Mouse (Mus musculus): ENCODE data around the gene Ergic1. TPM values are rescaled to one million over a fixed set of nuclear protein-coding genes. Genes with fewer than 3 reads are reported as not detected.

The Ergic1 gene
- polyA plus RNA-seq, 1 experiment from 2014 or later = 97.0 TPM

DNA sequence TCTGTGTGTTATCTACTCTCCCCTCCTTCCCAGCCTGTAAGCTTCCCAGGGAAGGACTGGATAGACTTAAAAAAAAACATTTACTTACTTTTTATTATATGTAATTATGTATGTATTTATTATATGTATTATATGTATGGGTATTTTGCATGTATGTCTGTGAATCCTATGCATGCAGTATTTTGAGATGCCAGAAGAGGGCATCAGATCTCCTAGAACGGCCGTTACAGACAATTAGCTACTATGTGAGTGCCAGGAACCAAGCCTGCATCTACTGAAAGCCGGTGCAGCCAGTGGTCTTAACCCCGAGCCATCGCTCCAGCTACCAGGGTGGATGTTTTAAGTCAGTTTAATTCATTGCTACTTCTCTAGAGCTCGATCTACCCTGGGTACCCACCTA, 120.0 kb downstream of the Ergic1 start:
- Histone ChIP-seq H3K27me3 (replicated peaks; ENCODE audit: control insufficient read depth, insufficient read depth, low read length) (no peaks in the 10 kb centered on the region), H3K9me3 (ENCODE audit: control insufficient read depth, low read length) (no peaks in the 10 kb centered on the region), H3K27ac (ENCODE audit: low read depth, low read length) (no peak overlapping the region), H3K4me2 (ENCODE audit: low read length) (no peak overlapping the region), H3K4me3 (ENCODE audit: low read length) (no peak overlapping the region), H3K4me1 (ENCODE audit: control insufficient read depth, insufficient read depth, low read depth, low read length) (peaks cover 21% of the 10 kb centered on the region), H3K9ac (ENCODE audit: low read depth, low read length) (no peak overlapping the region), H3K36me3 (ENCODE audit: control insufficient read depth, insufficient read depth, low read length) (peaks cover 8% of the 10 kb centered on the region)
- no peak for ATAC-seq
- WGBS = 87% methylated on average over 6 of the region's 6 CpGs

DNA sequence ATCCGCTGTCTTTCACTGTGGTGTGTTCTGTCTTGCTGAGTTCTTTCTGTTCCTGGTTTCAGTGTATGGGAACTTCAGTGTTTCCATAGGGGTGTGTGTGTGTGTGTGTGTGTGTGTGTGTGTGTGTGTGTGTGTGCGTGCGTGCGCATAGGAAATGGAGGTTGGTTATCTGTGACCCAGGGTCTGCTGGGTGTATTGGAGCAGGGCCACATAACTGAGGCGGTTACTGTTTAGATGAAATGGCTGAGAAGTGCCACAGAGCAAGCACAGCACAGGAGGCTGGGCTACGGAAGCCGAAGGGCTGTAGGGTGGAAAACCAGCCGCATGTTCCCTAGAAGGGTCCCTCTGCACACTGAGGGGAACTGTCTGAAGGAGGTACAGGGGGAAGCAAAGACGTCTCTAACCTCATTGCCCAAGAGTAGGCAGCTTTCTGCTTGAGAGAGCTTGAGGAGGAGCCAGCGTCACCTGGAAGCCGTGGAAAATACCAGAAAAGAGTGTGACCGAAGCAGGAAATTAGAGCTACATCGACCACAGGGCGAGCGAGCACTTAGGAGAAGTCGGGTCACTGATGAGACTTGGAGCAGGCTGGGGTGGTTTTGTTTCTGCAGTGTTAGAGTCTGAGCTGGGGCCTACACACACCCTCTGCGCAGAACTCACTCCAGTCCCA, 125.2 kb downstream of the Ergic1 start:
- H3K27me3 ChIP-seq (replicated peaks; ENCODE audit: control insufficient read depth, insufficient read depth, low read length) = no peaks in the 10 kb centered on the region
- H3K4me1 ChIP-seq (ENCODE audit: control insufficient read depth, insufficient read depth, low read depth, low read length) = peaks cover 19% of the 10 kb centered on the region
- 93% methylated on average over 17 of the region's 17 CpGs for WGBS
- no peak overlapping the region for H3K9ac ChIP-seq (ENCODE audit: low read depth, low read length)
- H3K4me2 ChIP-seq (ENCODE audit: low read length) = no peak overlapping the region
- H3K27ac ChIP-seq (ENCODE audit: low read depth, low read length) = no peak overlapping the region
- peaks cover 8% of the 10 kb centered on the region for H3K36me3 ChIP-seq (ENCODE audit: control insufficient read depth, insufficient read depth, low read length)
- no peak overlapping the region for H3K4me3 ChIP-seq (ENCODE audit: low read length)
- ATAC-seq = no peak
- no peaks in the 10 kb centered on the region for H3K9me3 ChIP-seq (ENCODE audit: control insufficient read depth, low read length)

DNA sequence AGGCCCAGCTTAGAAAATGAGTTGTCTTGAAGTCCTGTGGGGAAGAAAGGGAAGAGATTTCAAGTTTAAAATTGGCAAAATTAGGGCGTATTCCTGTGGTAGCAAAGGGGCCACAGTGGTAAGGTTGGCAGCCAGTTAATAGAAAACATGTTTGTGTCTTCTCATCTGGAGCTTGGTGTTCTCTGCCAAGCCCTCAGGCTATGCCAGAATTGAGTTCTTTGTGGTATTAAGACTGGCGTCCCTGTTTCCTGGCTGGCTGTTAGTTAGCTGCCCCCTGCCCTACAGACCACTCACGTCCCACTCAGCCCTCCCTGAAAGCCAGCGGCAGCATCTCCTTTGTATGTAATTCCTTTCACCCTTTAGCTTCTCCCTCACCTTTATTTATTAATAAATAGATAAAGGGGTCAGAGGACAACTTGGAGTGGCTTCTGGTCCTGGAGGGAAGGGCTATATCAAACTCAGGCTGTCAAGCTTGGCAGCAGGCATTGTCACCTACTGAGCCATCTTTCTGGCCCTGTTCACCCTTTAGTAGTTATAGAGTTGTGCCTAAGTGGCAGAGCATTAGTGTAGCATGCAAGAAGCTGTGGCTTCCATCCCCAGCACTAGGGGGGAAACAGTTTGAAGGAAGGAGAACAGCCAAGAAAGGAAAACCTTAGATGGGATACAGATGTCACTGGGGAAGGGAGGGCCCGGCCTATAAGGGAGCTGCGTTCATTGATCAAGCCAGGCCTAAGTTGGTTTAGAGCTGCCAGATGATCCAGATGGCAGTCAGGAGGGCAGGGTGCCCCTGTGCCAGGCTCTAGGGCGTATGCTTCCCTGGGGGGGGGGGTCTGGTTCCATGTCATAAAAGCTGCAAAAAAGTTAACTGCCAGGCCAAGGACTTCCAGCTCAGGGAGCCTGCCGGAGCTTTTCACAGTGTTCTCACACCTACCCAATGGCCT, 127.8 kb downstream of the Ergic1 start:
- peak; percentile 78 for ATAC-seq
- Histone ChIP-seq H3K9ac (ENCODE audit: low read depth, low read length) (no peak overlapping the region), H3K27ac (ENCODE audit: low read depth, low read length) (peak overlapping the region; percentile 74), H3K9me3 (ENCODE audit: control insufficient read depth, low read length) (no peaks in the 10 kb centered on the region), H3K4me2 (ENCODE audit: low read length) (no peak overlapping the region), H3K4me1 (ENCODE audit: control insufficient read depth, insufficient read depth, low read depth, low read length) (peaks cover 19% of the 10 kb centered on the region), H3K27me3 (replicated peaks; ENCODE audit: control insufficient read depth, insufficient read depth, low read length) (no peaks in the 10 kb centered on the region), H3K4me3 (ENCODE audit: low read length) (no peak overlapping the region), H3K36me3 (ENCODE audit: control insufficient read depth, insufficient read depth, low read length) (peaks cover 4% of the 10 kb centered on the region)
- 58% methylated on average over 8 of the region's 8 CpGs for WGBS

DNA sequence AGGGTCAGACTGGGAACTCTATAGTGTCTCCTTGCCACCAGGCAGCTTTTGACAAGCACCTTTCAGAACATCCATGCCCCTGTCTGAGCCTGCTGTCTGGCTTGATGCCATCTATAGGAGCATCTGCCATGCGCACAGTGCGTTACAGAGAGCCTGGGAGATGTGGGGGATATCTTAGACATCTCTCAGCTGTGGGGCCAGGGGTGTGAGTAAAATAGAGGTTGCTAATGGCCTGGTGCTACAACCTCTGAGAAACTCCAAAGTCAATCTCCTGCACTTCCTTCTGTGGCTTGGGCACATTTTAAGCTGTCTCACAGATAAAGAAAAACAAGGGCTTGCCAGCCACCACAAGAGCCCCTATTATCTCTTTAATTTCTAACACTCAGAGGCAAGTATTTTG, 128.5 kb downstream of the Ergic1 start:
- Histone ChIP-seq H3K27me3 (replicated peaks; ENCODE audit: control insufficient read depth, insufficient read depth, low read length) (no peaks in the 10 kb centered on the region), H3K4me1 (ENCODE audit: control insufficient read depth, insufficient read depth, low read depth, low read length) (peaks cover 19% of the 10 kb centered on the region), H3K9ac (ENCODE audit: low read depth, low read length) (no peak overlapping the region), H3K36me3 (ENCODE audit: control insufficient read depth, insufficient read depth, low read length) (peaks cover 4% of the 10 kb centered on the region), H3K4me2 (ENCODE audit: low read length) (no peak overlapping the region), H3K27ac (ENCODE audit: low read depth, low read length) (peak overlapping the region; percentile 74; the same call in 1 of the 2 replicates), H3K9me3 (ENCODE audit: control insufficient read depth, low read length) (no peaks in the 10 kb centered on the region), H3K4me3 (ENCODE audit: low read length) (no peak overlapping the region)
- ATAC-seq = peak; percentile 62
- WGBS = 58% methylated on average over 2 of the region's 2 CpGs

DNA sequence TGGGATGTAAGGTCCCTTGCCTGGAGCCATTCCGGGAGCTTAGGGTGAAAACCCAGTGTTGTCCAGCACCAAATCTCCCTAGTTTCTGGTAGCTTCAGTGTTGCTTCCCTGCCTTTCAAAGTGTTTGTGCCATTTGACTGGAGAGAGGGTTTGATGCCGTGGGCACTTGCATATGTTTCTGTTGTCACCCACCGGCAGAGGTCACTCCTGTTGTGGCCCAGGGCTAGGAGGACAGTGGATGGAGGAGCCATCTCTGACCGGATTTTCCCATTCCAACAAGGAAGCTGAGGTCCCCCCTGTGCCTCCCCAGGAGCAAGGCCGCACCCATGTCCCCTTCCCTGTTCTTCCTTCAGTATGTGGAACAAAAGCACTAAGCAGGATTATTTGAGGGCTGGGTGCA, 128.9 kb downstream of the Ergic1 start:
- peaks cover 19% of the 10 kb centered on the region for H3K4me1 ChIP-seq (ENCODE audit: control insufficient read depth, insufficient read depth, low read depth, low read length)
- no peak overlapping the region for H3K4me2 ChIP-seq (ENCODE audit: low read length)
- no peak overlapping the region for H3K4me3 ChIP-seq (ENCODE audit: low read length)
- no peaks in the 10 kb centered on the region for H3K27me3 ChIP-seq (replicated peaks; ENCODE audit: control insufficient read depth, insufficient read depth, low read length)
- 0 out of 2 replicates have a peak overlapping the region, but pooled peaks have one; percentile 11 for H3K27ac ChIP-seq (ENCODE audit: low read depth, low read length)
- H3K9me3 ChIP-seq (ENCODE audit: control insufficient read depth, low read length) = no peaks in the 10 kb centered on the region
- no peak overlapping the region for H3K9ac ChIP-seq (ENCODE audit: low read depth, low read length)
- no peak for ATAC-seq
- 85% methylated on average over 5 of the region's 5 CpGs for WGBS
- H3K36me3 ChIP-seq (ENCODE audit: control insufficient read depth, insufficient read depth, low read length) = peaks cover 4% of the 10 kb centered on the region; the same call in 1 of the 2 replicates

DNA sequence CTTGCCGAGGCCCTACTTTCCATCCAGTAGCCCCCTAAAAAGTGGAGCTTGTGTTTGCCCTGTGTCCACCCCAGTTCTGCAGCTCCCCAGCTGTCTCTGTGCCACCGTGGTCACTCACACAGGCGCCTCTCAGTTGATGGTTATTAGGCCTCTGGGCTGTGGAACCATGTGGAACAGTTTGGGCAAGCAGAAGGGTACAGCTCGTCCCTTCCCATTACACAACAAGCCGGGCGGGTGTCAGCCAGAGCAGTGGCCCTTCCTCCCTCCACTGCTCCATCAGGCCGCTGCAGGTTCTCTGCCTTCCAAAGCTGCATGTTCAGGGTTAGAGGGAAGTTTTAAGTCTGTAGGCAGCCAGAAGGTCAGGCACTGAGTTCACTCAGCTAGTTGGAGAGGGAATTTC, 129.8 kb downstream of the Ergic1 start:
- 80% methylated on average over 7 of the region's 7 CpGs for WGBS
- ATAC-seq = no peak
- H3K4me2 ChIP-seq (ENCODE audit: low read length) = no peak overlapping the region
- H3K9ac ChIP-seq (ENCODE audit: low read depth, low read length) = no peak overlapping the region
- H3K4me1 ChIP-seq (ENCODE audit: control insufficient read depth, insufficient read depth, low read depth, low read length) = peaks cover 19% of the 10 kb centered on the region
- H3K27me3 ChIP-seq (replicated peaks; ENCODE audit: control insufficient read depth, insufficient read depth, low read length) = no peaks in the 10 kb centered on the region
- no peak overlapping the region for H3K4me3 ChIP-seq (ENCODE audit: low read length)
- no peak overlapping the region for H3K27ac ChIP-seq (ENCODE audit: low read depth, low read length)
- no peaks in the 10 kb centered on the region for H3K9me3 ChIP-seq (ENCODE audit: control insufficient read depth, low read length)
- H3K36me3 ChIP-seq (ENCODE audit: control insufficient read depth, insufficient read depth, low read length) = 0 out of 2 replicates have a peak, but pooled peaks cover 4% of the 10 kb centered on the region

DNA sequence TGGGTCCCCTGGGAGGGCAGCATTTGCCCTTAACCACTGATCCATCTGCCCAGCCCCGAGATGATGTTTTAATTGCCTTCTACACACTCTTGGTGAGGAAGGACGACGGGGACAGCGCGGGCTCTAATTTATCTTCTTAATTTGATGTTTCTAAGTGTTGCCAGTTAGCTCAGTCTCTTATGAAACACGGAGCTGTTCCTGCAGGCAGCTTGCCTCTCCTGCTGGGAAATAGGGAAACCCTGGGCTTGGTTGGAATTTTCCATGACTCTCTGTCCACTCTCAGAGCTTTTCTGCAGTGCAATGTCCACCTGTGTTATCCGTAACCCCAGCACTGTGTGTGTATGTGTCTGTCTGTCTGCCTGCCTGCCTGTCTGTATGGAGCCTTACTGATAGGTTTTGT, 132.1 kb downstream of the Ergic1 start:
- no peak overlapping the region for H3K27ac ChIP-seq (ENCODE audit: low read depth, low read length)
- WGBS = 86% methylated on average over 7 of the region's 7 CpGs

DNA sequence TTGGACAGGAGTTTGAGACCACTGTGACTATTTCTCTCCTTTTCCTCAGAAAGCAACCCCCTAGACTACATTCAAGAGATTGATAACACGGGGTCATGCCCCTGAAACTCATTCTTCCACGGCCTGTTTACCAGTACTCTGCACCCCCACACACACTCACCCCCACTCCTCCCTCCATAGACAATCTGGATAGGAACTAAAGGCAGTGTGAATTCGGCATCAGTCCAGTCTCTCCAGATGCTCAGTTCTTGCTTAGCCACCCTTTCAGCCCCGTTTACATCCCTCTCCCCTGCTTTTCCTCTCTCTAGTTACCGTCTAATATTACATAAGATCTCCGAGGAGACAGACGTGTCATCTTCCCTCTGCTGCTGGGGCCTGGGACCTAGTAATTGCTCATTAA, 132.9 kb downstream of the Ergic1 start:
- Histone ChIP-seq H3K4me2 (ENCODE audit: low read length) (no peak overlapping the region), H3K9me3 (ENCODE audit: control insufficient read depth, low read length) (no peaks in the 10 kb centered on the region), H3K4me3 (ENCODE audit: low read length) (no peak overlapping the region), H3K36me3 (ENCODE audit: control insufficient read depth, insufficient read depth, low read length) (peaks cover 20% of the 10 kb centered on the region), H3K27ac (ENCODE audit: low read depth, low read length) (no peak overlapping the region), H3K4me1 (ENCODE audit: control insufficient read depth, insufficient read depth, low read depth, low read length) (peaks cover 13% of the 10 kb centered on the region), H3K9ac (ENCODE audit: low read depth, low read length) (no peak overlapping the region), H3K27me3 (replicated peaks; ENCODE audit: control insufficient read depth, insufficient read depth, low read length) (no peaks in the 10 kb centered on the region)
- WGBS = 72% methylated on average over 7 of the region's 7 CpGs
- no peak for ATAC-seq

More for the DNA sequence above, 132.1 kb downstream of the Ergic1 start:
- Histone ChIP-seq H3K9ac (ENCODE audit: low read depth, low read length) (no peak overlapping the region), H3K4me2 (ENCODE audit: low read length) (no peak overlapping the region), H3K9me3 (ENCODE audit: control insufficient read depth, low read length) (no peaks in the 10 kb centered on the region), H3K4me1 (ENCODE audit: control insufficient read depth, insufficient read depth, low read depth, low read length) (peaks cover 17% of the 10 kb centered on the region), H3K36me3 (ENCODE audit: control insufficient read depth, insufficient read depth, low read length) (peaks cover 13% of the 10 kb centered on the region; the same call in 1 of the 2 replicates), H3K27me3 (replicated peaks; ENCODE audit: control insufficient read depth, insufficient read depth, low read length) (no peaks in the 10 kb centered on the region), H3K4me3 (ENCODE audit: low read length) (no peak overlapping the region)
- no peak for ATAC-seq

DNA sequence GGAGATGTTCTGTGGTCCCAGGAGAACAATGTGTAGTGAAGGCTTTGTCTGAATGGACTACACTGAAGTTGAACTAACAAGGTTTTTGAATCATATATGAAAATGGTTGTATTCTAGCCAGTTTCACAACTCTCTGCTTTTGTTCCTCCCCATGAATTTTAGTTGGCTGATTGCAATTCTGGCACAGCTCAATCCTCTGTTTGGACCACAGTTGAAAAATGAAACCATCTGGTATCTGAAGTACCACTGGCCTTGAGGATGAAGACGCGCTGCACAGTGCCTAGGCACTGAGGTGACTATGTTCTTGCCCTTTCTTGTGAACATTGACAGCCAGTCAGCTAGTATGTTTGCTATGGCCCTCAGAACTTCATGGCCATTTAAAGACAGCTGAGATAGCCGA, 133.9 kb downstream of the Ergic1 start:
- no peaks in the 10 kb centered on the region for H3K9me3 ChIP-seq (ENCODE audit: control insufficient read depth, low read length)
- H3K4me2 ChIP-seq (ENCODE audit: low read length) = no peak overlapping the region
- no peak overlapping the region for H3K4me3 ChIP-seq (ENCODE audit: low read length)
- WGBS = 94% methylated on average over 3 of the region's 3 CpGs
- no peak overlapping the region for H3K9ac ChIP-seq (ENCODE audit: low read depth, low read length)
- H3K27me3 ChIP-seq (replicated peaks; ENCODE audit: control insufficient read depth, insufficient read depth, low read length) = no peaks in the 10 kb centered on the region
- peaks cover 4% of the 10 kb centered on the region for H3K4me1 ChIP-seq (ENCODE audit: control insufficient read depth, insufficient read depth, low read depth, low read length)
- H3K36me3 ChIP-seq (ENCODE audit: control insufficient read depth, insufficient read depth, low read length) = peaks cover 28% of the 10 kb centered on the region
- no peak overlapping the region for H3K27ac ChIP-seq (ENCODE audit: low read depth, low read length)
- ATAC-seq = no peak

All from hindbrain, embryonic 16.5 days (tissue).